In genomic region chr13:44770808-44771605, GRCm38 (mm10) we compare ENCODE assay signal across 17 mouse cellular contexts. TPM values are rescaled to one million over a fixed set of nuclear protein-coding genes. Genes with fewer than 3 reads are reported as not detected.
DNase-seq lines count a peak whose midpoint lies in the region; ATAC-seq and TF ChIP-seq lines count a peak whose summit lies in the region.
"Had no signal": no experiment of that assay in that cellular context is flagged by ENCODE, and none has a peak within 500 bp of the region (broad histone marks: within the 10 kb centered on the region; RNA-seq: fewer than 3 reads in every experiment).

No protein-coding gene starts in this region.

- peak; percentile 17 to 30 for DNase-seq in spleen, postnatal 36 days (ENCODE audit: low spot score in 2 of 2)
- no peak for DNase-seq in spleen, postnatal 4 days (ENCODE audit: low spot score in 2 of 2)
- peak; percentile 21 for DNase-seq in MEL (ENCODE audit: low read depth, low spot score)
- DNase-seq in urinary bladder, postnatal 25 days (ENCODE audit: low spot score) = no peak
- DNase-seq in urinary bladder, adult 2 months (ENCODE audit: low spot score) = no peak
- DNase-seq in ovary, adult 18-20 months (ENCODE audit: low spot score) = no peak
- DNase-seq: cerebellum, adult 2 months; gastrocnemius, postnatal 25 days; kidney, postnatal 36 days; left cerebral cortex, postnatal 4 days; lung, postnatal 10 days had no signal

- no peak for TF ChIP-seq POLR2A in MEL (IDR thresholded peaks at IDR 0.05; ENCODE audit: control insufficient read depth in 1 of 2, insufficient read depth in 1 of 2, low read depth in 1 of 2, low read length in 2 of 2, poor library complexity in 1 of 2)

- peak; percentile 82 for ATAC-seq in inflammation-experienced regulatory T-cells, adult 6 months
- ATAC-seq: forebrain, embryonic 16.5 days; intestine, embryonic 15.5 days had no signal

- H3K79me2 ChIP-seq in MEL (ENCODE audit: control insufficient read depth, insufficient read depth, low read length, poor library complexity) = peaks cover 2% of the 10 kb centered on the region; the same call in 1 of the 2 replicates

- H3K9ac ChIP-seq in MEL (ENCODE audit: control insufficient read depth, low read depth, low read length, poor library complexity, severe bottlenecking) = no peak overlapping the region
- H3K9ac ChIP-seq: intestine, embryonic 15.5 days; liver, embryonic 14.5 days had no signal

- no peaks in the 10 kb centered on the region for H3K9me3 ChIP-seq in MEL (replicated peaks; ENCODE audit: insufficient read depth, low read length)
- H3K9me3 ChIP-seq: hindbrain, embryonic 10.5 days; intestine, embryonic 15.5 days; midbrain, embryonic 10.5 days had no signal

- H3K4me1 ChIP-seq in MEL (ENCODE audit: control insufficient read depth in 1 of 2, insufficient read depth in 2 of 2, low read length in 2 of 2) = peaks cover 0 to 9% of the 10 kb centered on the region in 2 experiments; a peak in 2 of 4 replicates

- TF ChIP-seq EP300 in MEL (IDR thresholded peaks at IDR 0.05; ENCODE audit: low read depth in 1 of 2, low read length in 2 of 2) = no peak

- peaks cover 0 to 6% of the 10 kb centered on the region in 2 experiments; a peak in 2 of 4 replicates for H3K36me3 ChIP-seq in MEL (ENCODE audit: control insufficient read depth in 1 of 2, insufficient read depth in 2 of 2, low read length in 2 of 2)
- H3K36me3 ChIP-seq: intestine, embryonic 15.5 days had no signal

- TF ChIP-seq CTCF in MEL (IDR thresholded peaks at IDR 0.05 in 2 of 3, conservative IDR thresholded peaks at IDR 0.05 in 1 of 3; ENCODE audit: control insufficient read depth in 1 of 3, insufficient read depth in 1 of 3, low read depth in 2 of 3, low read length in 3 of 3, poor library complexity in 1 of 3, severe bottlenecking in 1 of 3) = no peak

- no peaks in the 10 kb centered on the region for H3K27me3 ChIP-seq in MEL (ENCODE audit: control insufficient read depth in 1 of 2, insufficient read depth in 2 of 2, low read length in 2 of 2)
- H3K27me3 ChIP-seq: intestine, embryonic 15.5 days had no signal

- TF ChIP-seq RAD21 in MEL (IDR thresholded peaks at IDR 0.05; ENCODE audit: low read depth, low read length) = no peak

- H3K27ac ChIP-seq in MEL (ENCODE audit: control insufficient read depth, low read depth, low read length) = no peak overlapping the region
- H3K27ac ChIP-seq: hindbrain, embryonic 10.5 days; intestine, embryonic 15.5 days; liver, embryonic 14.5 days; midbrain, embryonic 10.5 days had no signal

- no peak overlapping the region for H3K4me3 ChIP-seq in MEL (ENCODE audit: control insufficient read depth in 1 of 2, insufficient read depth in 1 of 2, low read depth in 2 of 2, low read length in 2 of 2)
- H3K4me3 ChIP-seq: hindbrain, embryonic 10.5 days; intestine, embryonic 15.5 days; midbrain, embryonic 10.5 days had no signal

TF ChIP-seq in MEL, 35 proteins besides CTCF, POLR2A, EP300 and RAD21:
- no peak for TF ChIP-seq MYC (IDR thresholded peaks at IDR 0.05; ENCODE audit: low read depth, low read length)
- TF ChIP-seq MAX (IDR thresholded peaks at IDR 0.05; ENCODE audit: low read length) = no peak
- TF ChIP-seq MAZ (IDR thresholded peaks at IDR 0.05; ENCODE audit: low read depth, low read length) = no peak
- TF ChIP-seq RCOR1 (IDR thresholded peaks at IDR 0.05; ENCODE audit: low read depth, low read length) = no peak
- TF ChIP-seq MAFK (IDR thresholded peaks at IDR 0.05; ENCODE audit: borderline replicate concordance, low read depth, low read length) = no peak
- no peak for TF ChIP-seq GABPA (IDR thresholded peaks at IDR 0.05; ENCODE audit: low read depth, low read length)
- TF ChIP-seq ETS1 (IDR thresholded peaks at IDR 0.05; ENCODE audit: low read depth, low read length) = no peak

RNA-seq across cellular contexts. Expression of gene Jarid2, which starts 41.7 kb away (rescaled TPM):
- total RNA-seq in MEL (2012; rRNA removed) = 5.4 and 6.7 TPM in 2 replicates
- 10 to 100 TPM; 21.2 to 76.5 TPM for polyA plus RNA-seq in MEL (2012; ENCODE audit: insufficient read depth in 1 of 2, insufficient read length in 2 of 2, low read depth in 1 of 2, low replicate concordance in 2 of 2, missing spikeins in 1 of 2)
- 10 to 100 TPM; 42.0 to 59.1 (median 56.1) TPM for polyA plus RNA-seq in inflammation-experienced regulatory T-cells, adult 6 months (2017; shearing (Covaris generic))
- polyA plus RNA-seq in urinary bladder, adult 2 months (2012; rRNA removed) = 15.2 and 17.8 TPM in 2 replicates

Comparison
In these comparisons a context has a peak if more than half of its experiments do, and no peak if none do; other contexts are left out.
1. DNase-seq: peak in spleen, postnatal 36 days (2 of 2) and MEL (single experiment); none in spleen, postnatal 4 days (0 of 2), urinary bladder, postnatal 25 days (single experiment), urinary bladder, adult 2 months (single experiment) and ovary, adult 18-20 months (single experiment).